14 mouse cellular contexts compared by ENCODE assay signal in the genomic region with DNA sequence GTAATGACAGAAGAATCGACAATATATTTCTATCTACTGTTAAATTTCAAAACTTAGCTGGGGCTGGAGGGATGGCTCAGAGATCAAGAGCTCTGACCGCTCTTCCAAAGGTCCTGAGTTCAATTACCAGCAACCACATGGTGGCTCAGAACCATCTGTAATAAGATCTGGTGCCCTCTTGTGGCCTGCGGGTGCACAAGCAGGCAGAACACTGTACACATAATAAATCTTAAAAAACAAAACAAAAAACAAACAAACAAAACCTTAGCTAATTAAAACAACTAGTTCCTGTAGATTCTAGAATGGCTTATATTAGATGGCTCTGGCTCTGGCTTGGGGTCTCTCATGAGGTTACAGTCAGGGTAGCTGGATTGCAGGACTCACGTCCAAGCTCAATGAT. TPM values are rescaled to one million over a fixed set of nuclear protein-coding genes. Genes with fewer than 3 reads are reported as not detected.
A peak's percentile ranks its signal among the peaks of the same experiment; 100 is the strongest.
DNase-seq lines count a peak whose midpoint lies in the region; ATAC-seq and TF ChIP-seq lines count a peak whose summit lies in the region.
"Had no signal": no experiment of that assay in that cellular context is flagged by ENCODE, and none has a peak within 500 bp of the region (broad histone marks: within the 10 kb centered on the region; RNA-seq: fewer than 3 reads in every experiment).

No protein-coding gene starts in this region.

- TF ChIP-seq CTCF in intestine, postnatal 0 days (IDR thresholded peaks at IDR 0.05; ENCODE audit: low read depth): peak; percentile 58
- peak; percentile 22; the same call in 1 of the 2 replicates for TF ChIP-seq CTCF in embryonic fibroblast, embryonic 13.5 days (IDR thresholded peaks at IDR 0.05; ENCODE audit: borderline replicate concordance, insufficient read depth, low read length)

- no peak overlapping the region for H3K4me3 ChIP-seq in intestine, postnatal 0 days (ENCODE audit: low read depth, low read length)
- no peak overlapping the region for H3K4me3 ChIP-seq in intestine, embryonic 16.5 days (ENCODE audit: low read length)
- H3K4me3 ChIP-seq in embryonic fibroblast, embryonic 13.5 days (ENCODE audit: insufficient read depth, low read length): no peak overlapping the region
- H3K4me3 ChIP-seq in kidney, embryonic 15.5 days (replicated peaks): no peak overlapping the region
- H3K4me3 ChIP-seq: forebrain, embryonic 10.5 days had no signal

- DNase-seq in 416B (ENCODE audit: low read depth) (peak; percentile 31), ES-CJ7 (ENCODE audit: low read depth, low spot score) (peak; percentile 38)
- no peak for DNase-seq in frontal cortex, postnatal 25 days (ENCODE audit: low spot score in 2 of 2)
- no peak for DNase-seq in adrenal gland, adult 8-10 months
- DNase-seq: cerebellum, postnatal 14 days; lung, postnatal 10 days had no signal

- TF ChIP-seq POLR2A in embryonic fibroblast, embryonic 13.5 days (IDR thresholded peaks at IDR 0.05; ENCODE audit: low read depth, low read length): no peak

- H3K9me3 ChIP-seq in intestine, postnatal 0 days (ENCODE audit: control insufficient read depth): no peaks in the 10 kb centered on the region
- no peaks in the 10 kb centered on the region for H3K9me3 ChIP-seq in intestine, embryonic 16.5 days (ENCODE audit: control insufficient read depth, low read length)
- H3K9me3 ChIP-seq in kidney, embryonic 15.5 days (replicated peaks): no peaks in the 10 kb centered on the region
- H3K9me3 ChIP-seq: forebrain, embryonic 10.5 days had no signal

- no peak overlapping the region for H3K4me2 ChIP-seq in intestine, postnatal 0 days (replicated peaks; ENCODE audit: low read depth)
- H3K4me2 ChIP-seq in intestine, embryonic 16.5 days (ENCODE audit: low read depth, low read length): no peak overlapping the region
- no peak overlapping the region for H3K4me2 ChIP-seq in kidney, embryonic 15.5 days

- ATAC-seq in intestine, postnatal 0 days: no peak
- no peak for ATAC-seq in intestine, embryonic 16.5 days
- ATAC-seq in kidney, embryonic 15.5 days (replicated peaks; ENCODE audit: low FRiP score): no peak
- ATAC-seq: activated CD4-positive, CD25-positive, alpha-beta regulatory T cell, adult 4 months had no signal

- no peaks in the 10 kb centered on the region for H3K4me1 ChIP-seq in intestine, postnatal 0 days (replicated peaks; ENCODE audit: control insufficient read depth, insufficient read depth, low read length)
- 0 out of 2 replicates have a peak, but pooled peaks cover 4% of the 10 kb centered on the region for H3K4me1 ChIP-seq in intestine, embryonic 16.5 days (ENCODE audit: control insufficient read depth, insufficient read depth, low read length)
- no peaks in the 10 kb centered on the region for H3K4me1 ChIP-seq in embryonic fibroblast, embryonic 13.5 days (ENCODE audit: control insufficient read depth, insufficient read depth, low read length)
- H3K4me1 ChIP-seq in kidney, embryonic 15.5 days: no peaks in the 10 kb centered on the region
- H3K4me1 ChIP-seq: forebrain, embryonic 10.5 days had no signal

- no peak overlapping the region for H3K9ac ChIP-seq in intestine, postnatal 0 days (ENCODE audit: low read depth, low read length)
- H3K9ac ChIP-seq in intestine, embryonic 16.5 days (ENCODE audit: low read depth, low read length): no peak overlapping the region
- H3K9ac ChIP-seq in kidney, embryonic 15.5 days: no peak overlapping the region

- 72% methylated on average over 4 of the region's 4 CpGs for WGBS in intestine, postnatal 0 days
- 68% methylated on average over 4 of the region's 4 CpGs for WGBS in intestine, embryonic 16.5 days
- WGBS in kidney, embryonic 15.5 days: 67% methylated on average over 4 of the region's 4 CpGs

- no peaks in the 10 kb centered on the region for H3K36me3 ChIP-seq in intestine, postnatal 0 days (ENCODE audit: control insufficient read depth, insufficient read depth)
- no peaks in the 10 kb centered on the region for H3K36me3 ChIP-seq in intestine, embryonic 16.5 days (ENCODE audit: control insufficient read depth, insufficient read depth, low read length)
- H3K36me3 ChIP-seq in kidney, embryonic 15.5 days: no peaks in the 10 kb centered on the region
- H3K36me3 ChIP-seq: forebrain, embryonic 10.5 days had no signal

- no peaks in the 10 kb centered on the region for H3K27me3 ChIP-seq in intestine, postnatal 0 days (replicated peaks; ENCODE audit: control insufficient read depth, insufficient read depth, low read length)
- no peaks in the 10 kb centered on the region for H3K27me3 ChIP-seq in intestine, embryonic 16.5 days (replicated peaks; ENCODE audit: control insufficient read depth, insufficient read depth, low read length)
- H3K27me3 ChIP-seq in kidney, embryonic 15.5 days: no peaks in the 10 kb centered on the region

- no peak overlapping the region for H3K27ac ChIP-seq in intestine, postnatal 0 days (ENCODE audit: low read depth, low read length)
- H3K27ac ChIP-seq in intestine, embryonic 16.5 days (ENCODE audit: low read length): no peak overlapping the region
- H3K27ac ChIP-seq in embryonic fibroblast, embryonic 13.5 days (ENCODE audit: insufficient read depth, low read length): no peak overlapping the region
- H3K27ac ChIP-seq in kidney, embryonic 15.5 days: no peak overlapping the region
- H3K27ac ChIP-seq: forebrain, embryonic 10.5 days had no signal

RNA-seq across cellular contexts. Expression of a gene that starts 18.5 kb away (rescaled TPM):
- 0.07 and 0.10 TPM in 2 replicates for polyA plus RNA-seq in intestine, postnatal 0 days (2015; fragmentation: Nextera tagmentation; extraction: Ambion mirVana)
- 0.06 and 0.18 TPM in 2 replicates for polyA plus RNA-seq in intestine, embryonic 16.5 days (2015; fragmentation: Nextera tagmentation; extraction: Ambion mirVana)
- not detected in 2 replicates for polyA plus RNA-seq in embryonic fibroblast, embryonic 13.5 days (2011; ENCODE audit: insufficient read length, low read depth, missing spikeins)
- polyA plus RNA-seq in kidney, embryonic 15.5 days (2015; fragmentation: Nextera tagmentation; extraction: Ambion mirVana): 0.18 and 0.47 TPM in 2 replicates
- 1 to 10 TPM; 2.1 to 4.7 (median 3.3) TPM for total RNA-seq in adrenal gland, adult 8-10 months (2022)
- polyA plus RNA-seq: activated CD4-positive, CD25-positive, alpha-beta regulatory T cell, adult 4 months; forebrain, embryonic 10.5 days; intestine, embryonic 14.5 days had no signal

RNA-seq across cellular contexts. Expression of a gene that starts 37.5 kb away (rescaled TPM):
- not detected in 2 replicates for polyA plus RNA-seq in intestine, postnatal 0 days (2015; fragmentation: Nextera tagmentation; extraction: Ambion mirVana)
- not detected in 2 replicates for polyA plus RNA-seq in intestine, embryonic 16.5 days (2015; fragmentation: Nextera tagmentation; extraction: Ambion mirVana)
- not detected in 2 replicates for polyA plus RNA-seq in embryonic fibroblast, embryonic 13.5 days (2011; ENCODE audit: insufficient read length, low read depth, missing spikeins)
- polyA plus RNA-seq in kidney, embryonic 15.5 days (2015; fragmentation: Nextera tagmentation; extraction: Ambion mirVana): not detected in 2 replicates
- not detected for total RNA-seq in adrenal gland, adult 8-10 months (2022)
- total RNA-seq: heart, adult 8-10 months had no signal
- polyA plus RNA-seq: activated CD4-positive, CD25-positive, alpha-beta regulatory T cell, adult 4 months; forebrain, embryonic 10.5 days; intestine, embryonic 14.5 days had no signal

RNA-seq across cellular contexts. Expression of a gene that starts 50.2 kb away (rescaled TPM):
- 33.6 and 34.2 TPM in 2 replicates for polyA plus RNA-seq in intestine, postnatal 0 days (2015; fragmentation: Nextera tagmentation; extraction: Ambion mirVana)
- 43.5 and 46.4 TPM in 2 replicates for polyA plus RNA-seq in intestine, embryonic 16.5 days (2015; fragmentation: Nextera tagmentation; extraction: Ambion mirVana)
- 41.6 and 54.9 TPM in 2 replicates for polyA plus RNA-seq in embryonic fibroblast, embryonic 13.5 days (2011; ENCODE audit: insufficient read length, low read depth, missing spikeins)
- polyA plus RNA-seq in kidney, embryonic 15.5 days (2015; fragmentation: Nextera tagmentation; extraction: Ambion mirVana): 54.3 and 58.4 TPM in 2 replicates
- 10 to 100 TPM; 43.3 to 63.0 (median 53.2) TPM for total RNA-seq in adrenal gland, adult 8-10 months (2022)

Comparison
In these comparisons a context has a peak if more than half of its experiments do, and no peak if none do; other contexts are left out.
1. DNase-seq: peak in 416B (single experiment) and ES-CJ7 (single experiment); none in frontal cortex, postnatal 25 days (0 of 2) and adrenal gland, adult 8-10 months (single experiment).